ENCODE assay signal across 11 mouse cellular contexts in genomic region chr10:81472403-81473002, GRCm38 (mm10). TPM values are rescaled to one million over a fixed set of nuclear protein-coding genes. Genes with fewer than 3 reads are reported as not detected.
DNase-seq lines count a peak whose midpoint lies in the region; ATAC-seq and TF ChIP-seq lines count a peak whose summit lies in the region.
"Had no signal": no experiment of that assay in that cellular context is flagged by ENCODE, and none has a peak within 500 bp of the region (broad histone marks: within the 10 kb centered on the region; RNA-seq: fewer than 3 reads in every experiment).

No protein-coding gene starts in this region.

- H3K36me3 ChIP-seq in heart, embryonic 12.5 days: no peaks in the 10 kb centered on the region
- H3K36me3 ChIP-seq in heart, adult 2 months (ENCODE audit: control insufficient read depth, insufficient read depth, low read length): no peaks in the 10 kb centered on the region
- no peaks in the 10 kb centered on the region for H3K36me3 ChIP-seq in forebrain, embryonic 11.5 days (ENCODE audit: control insufficient read depth, insufficient read depth, low read length)
- peaks cover 35% of the 10 kb centered on the region for H3K36me3 ChIP-seq in neural tube, embryonic 15.5 days

- no peak overlapping the region for H3K27ac ChIP-seq in heart, embryonic 12.5 days (ENCODE audit: poor library complexity, severe bottlenecking)
- H3K27ac ChIP-seq in heart, adult 2 months: no peak overlapping the region
- peak overlapping the region; percentile 73 for H3K27ac ChIP-seq in forebrain, embryonic 11.5 days (ENCODE audit: low read depth, low read length)
- peak overlapping the region; percentile 85 for H3K27ac ChIP-seq in neural tube, embryonic 15.5 days (replicated peaks)

- no peak for TF ChIP-seq EP300 in heart, adult 2 months (IDR thresholded peaks at IDR 0.05; ENCODE audit: insufficient read depth, low read depth, low read length)

- H3K27me3 ChIP-seq in heart, embryonic 12.5 days (replicated peaks): peaks cover 100% of the 10 kb centered on the region
- peaks cover 7% of the 10 kb centered on the region for H3K27me3 ChIP-seq in heart, adult 2 months (ENCODE audit: control insufficient read depth, insufficient read depth, low read length)
- no peaks in the 10 kb centered on the region; the same call in 1 of the 2 replicates for H3K27me3 ChIP-seq in forebrain, embryonic 11.5 days (ENCODE audit: control insufficient read depth, insufficient read depth, low read length)
- peaks cover 3% of the 10 kb centered on the region; the same call in 1 of the 2 replicates for H3K27me3 ChIP-seq in neural tube, embryonic 15.5 days (replicated peaks)

- no peak overlapping the region for H3K4me3 ChIP-seq in heart, embryonic 12.5 days
- no peak overlapping the region for H3K4me3 ChIP-seq in heart, adult 2 months
- H3K4me3 ChIP-seq in forebrain, embryonic 11.5 days (ENCODE audit: low read depth, low read length): peak overlapping the region; percentile 37
- peak overlapping the region; percentile 41 for H3K4me3 ChIP-seq in neural tube, embryonic 15.5 days (replicated peaks)

- DNase-seq in heart, adult 2 months: no peak
- DNase-seq in forebrain, embryonic 11.5 days (ENCODE audit: low spot score): no peak
- DNase-seq in cerebellum, adult 9-11 months: no peak
- no peak for DNase-seq in lung, postnatal 25 days (ENCODE audit: low spot score)
- DNase-seq in heart, postnatal 10 days: no peak
- DNase-seq: gastrocnemius, postnatal 10 days; kidney, postnatal 14 days had no signal

- no peak for TF ChIP-seq CTCF in heart, adult 2 months (IDR thresholded peaks at IDR 0.05)

- WGBS in heart, embryonic 12.5 days: 4% methylated on average over 18 of the region's 18 CpGs
- WGBS in heart, adult 2 months: 9% methylated on average over 18 of the region's 18 CpGs
- 5% methylated on average over 18 of the region's 18 CpGs for WGBS in forebrain, embryonic 11.5 days
- WGBS in neural tube, embryonic 15.5 days: 1% methylated on average over 17 of the region's 18 CpGs

- intact Hi-C loops in heart, adult 2 months (cut with DNase I): no loop called here
- intact Hi-C loops in heart, postnatal 10 days (cut with DNase I): no loop called here

- ATAC-seq in heart, embryonic 12.5 days (ENCODE audit: insufficient number of reproducible peaks, low FRiP score): 0 out of 2 replicates have a peak, but pooled peaks have one; percentile 8
- peak; percentile 60 for ATAC-seq in forebrain, embryonic 11.5 days (replicated peaks; ENCODE audit: low FRiP score)
- ATAC-seq in inflammation-experienced regulatory T-cells, adult 6 months: peak; percentile 36
- peak; percentile 48 for ATAC-seq in neural tube, embryonic 15.5 days (ENCODE audit: low FRiP score)
- ATAC-seq: Patski had no signal

- H3K79me2 ChIP-seq in heart, adult 2 months (replicated peaks; ENCODE audit: control insufficient read depth, insufficient read depth, low read length): no peaks in the 10 kb centered on the region

- no peaks in the 10 kb centered on the region for H3K4me1 ChIP-seq in heart, embryonic 12.5 days (replicated peaks)
- H3K4me1 ChIP-seq in heart, adult 2 months (ENCODE audit: control insufficient read depth, insufficient read depth, low read length): no peaks in the 10 kb centered on the region
- H3K4me1 ChIP-seq in forebrain, embryonic 11.5 days (replicated peaks; ENCODE audit: control insufficient read depth, insufficient read depth, low read length): peaks cover 6% of the 10 kb centered on the region; the same call in 1 of the 2 replicates
- H3K4me1 ChIP-seq in neural tube, embryonic 15.5 days: peaks cover 46% of the 10 kb centered on the region

- no peak overlapping the region for H3K4me2 ChIP-seq in heart, embryonic 12.5 days
- peak overlapping the region; percentile 84 for H3K4me2 ChIP-seq in forebrain, embryonic 11.5 days (ENCODE audit: low read depth, low read length, severe bottlenecking)
- H3K4me2 ChIP-seq in neural tube, embryonic 15.5 days: peak overlapping the region; percentile 75

- TF ChIP-seq POLR2A in heart, adult 2 months (IDR thresholded peaks at IDR 0.05; ENCODE audit: insufficient read depth, low read depth, low read length): no peak

- H3K9me3 ChIP-seq in heart, embryonic 12.5 days (replicated peaks): no peaks in the 10 kb centered on the region
- H3K9me3 ChIP-seq in forebrain, embryonic 11.5 days (ENCODE audit: control insufficient read depth, low read length): no peaks in the 10 kb centered on the region
- no peaks in the 10 kb centered on the region for H3K9me3 ChIP-seq in neural tube, embryonic 15.5 days (replicated peaks)

- no peak overlapping the region for H3K9ac ChIP-seq in heart, embryonic 12.5 days
- H3K9ac ChIP-seq in heart, adult 2 months (ENCODE audit: low read depth, low read length): no peak overlapping the region
- peak overlapping the region; percentile 57 for H3K9ac ChIP-seq in forebrain, embryonic 11.5 days (ENCODE audit: low read length)
- H3K9ac ChIP-seq in neural tube, embryonic 15.5 days (replicated peaks): peak overlapping the region; percentile 57

RNA-seq across cellular contexts. Expression of gene Celf5, which starts 10.0 kb away (rescaled TPM):
- polyA plus RNA-seq in heart, embryonic 12.5 days (2016; fragmentation: Nextera tagmentation; extraction: Ambion mirVana): 0.19 and 0.28 TPM in 2 replicates
- total RNA-seq in heart, adult 2 months (2021): under 1 TPM in 1 of 2 experiments, not detected in 1; 0.16 TPM
- 0.39 and 0.73 TPM in 2 replicates for polyA plus RNA-seq in heart, adult 2 months (2012; rRNA removed)
- polyA plus RNA-seq in forebrain, embryonic 11.5 days (2014; fragmentation: Nextera tagmentation; extraction: Ambion mirVana): 9.7 and 19.6 TPM in 2 replicates
- 1 to 10 TPM; 1.1 to 1.4 (median 1.2) TPM for polyA plus RNA-seq in inflammation-experienced regulatory T-cells, adult 6 months (2017; shearing (Covaris generic))
- polyA plus RNA-seq in neural tube, embryonic 15.5 days (2015; fragmentation: Nextera tagmentation; extraction: Ambion mirVana): 54.8 and 62.5 TPM in 2 replicates
- total RNA-seq in heart, postnatal 10 days (2021): under 1 TPM; 0.32 to 0.48 TPM

RNA-seq across cellular contexts. Expression of gene Nfic, which starts 17.1 kb away (rescaled TPM):
- polyA plus RNA-seq in heart, embryonic 12.5 days (2016; fragmentation: Nextera tagmentation; extraction: Ambion mirVana): 39.3 and 40.7 TPM in 2 replicates
- 100 to 1,000 TPM in 1 of 2 experiments, 10 to 100 TPM in 1; 94.2 to 104 TPM for total RNA-seq in heart, adult 2 months (2021)
- 59.9 and 80.1 TPM in 2 replicates for polyA plus RNA-seq in heart, adult 2 months (2012; rRNA removed)
- polyA plus RNA-seq in forebrain, embryonic 11.5 days (2014; fragmentation: Nextera tagmentation; extraction: Ambion mirVana): 10.5 and 10.8 TPM in 2 replicates
- 10 to 100 TPM; 13.8 to 17.2 (median 15.0) TPM for polyA plus RNA-seq in inflammation-experienced regulatory T-cells, adult 6 months (2017; shearing (Covaris generic))
- polyA plus RNA-seq in neural tube, embryonic 15.5 days (2015; fragmentation: Nextera tagmentation; extraction: Ambion mirVana): 35.0 and 35.8 TPM in 2 replicates
- 100 to 1,000 TPM; 139 to 163 TPM for total RNA-seq in heart, postnatal 10 days (2021)

RNA-seq across cellular contexts. Expression of gene Ncln, which starts 23.7 kb away (rescaled TPM):
- 54.9 and 60.2 TPM in 2 replicates for polyA plus RNA-seq in heart, embryonic 12.5 days (2016; fragmentation: Nextera tagmentation; extraction: Ambion mirVana)
- 10 to 100 TPM; 68.6 to 74.2 TPM for total RNA-seq in heart, adult 2 months (2021)
- polyA plus RNA-seq in heart, adult 2 months (2012; rRNA removed): 107 and 116 TPM in 2 replicates
- 71.8 and 72.3 TPM in 2 replicates for polyA plus RNA-seq in forebrain, embryonic 11.5 days (2014; fragmentation: Nextera tagmentation; extraction: Ambion mirVana)
- polyA plus RNA-seq in inflammation-experienced regulatory T-cells, adult 6 months (2017; shearing (Covaris generic)): 10 to 100 TPM; 34.3 to 41.1 (median 36.9) TPM
- polyA plus RNA-seq in neural tube, embryonic 15.5 days (2015; fragmentation: Nextera tagmentation; extraction: Ambion mirVana): 68.5 and 70.3 TPM in 2 replicates
- total RNA-seq in heart, postnatal 10 days (2021): 10 to 100 TPM; 64.0 to 65.0 TPM

RNA-seq across cellular contexts. Expression of gene S1pr4, which starts 27.4 kb away (rescaled TPM):
- polyA plus RNA-seq in heart, embryonic 12.5 days (2016; fragmentation: Nextera tagmentation; extraction: Ambion mirVana): 0.42 and 0.52 TPM in 2 replicates
- total RNA-seq in heart, adult 2 months (2021): 1 to 10 TPM in 1 of 2 experiments, under 1 TPM in 1; 0.81 to 1.1 TPM
- polyA plus RNA-seq in heart, adult 2 months (2012; rRNA removed): 2.0 and 3.1 TPM in 2 replicates
- 0.36 and 0.68 TPM in 2 replicates for polyA plus RNA-seq in forebrain, embryonic 11.5 days (2014; fragmentation: Nextera tagmentation; extraction: Ambion mirVana)
- polyA plus RNA-seq in inflammation-experienced regulatory T-cells, adult 6 months (2017; shearing (Covaris generic)): 10 to 100 TPM; 49.1 to 93.2 (median 50.3) TPM
- polyA plus RNA-seq in neural tube, embryonic 15.5 days (2015; fragmentation: Nextera tagmentation; extraction: Ambion mirVana): 0.69 and 2.1 TPM in 2 replicates
- total RNA-seq in heart, postnatal 10 days (2021): under 1 TPM; 0.86 to 0.87 TPM

RNA-seq across cellular contexts. Expression of gene Gna15, which starts 51.5 kb away (rescaled TPM):
- 1.9 and 2.3 TPM in 2 replicates for polyA plus RNA-seq in heart, embryonic 12.5 days (2016; fragmentation: Nextera tagmentation; extraction: Ambion mirVana)
- 1 to 10 TPM; 1.1 to 1.5 TPM for total RNA-seq in heart, adult 2 months (2021)
- polyA plus RNA-seq in heart, adult 2 months (2012; rRNA removed): 1.1 and 1.2 TPM in 2 replicates
- 0.45 and 0.68 TPM in 2 replicates for polyA plus RNA-seq in forebrain, embryonic 11.5 days (2014; fragmentation: Nextera tagmentation; extraction: Ambion mirVana)
- 100 to 1,000 TPM in 1 of 3 experiments, 10 to 100 TPM in 2; 23.1 to 102 (median 24.3) TPM for polyA plus RNA-seq in inflammation-experienced regulatory T-cells, adult 6 months (2017; shearing (Covaris generic))
- polyA plus RNA-seq in neural tube, embryonic 15.5 days (2015; fragmentation: Nextera tagmentation; extraction: Ambion mirVana): 1.7 and 2.6 TPM in 2 replicates
- total RNA-seq in heart, postnatal 10 days (2021): under 1 TPM; 0.60 to 0.74 TPM
- polyA plus RNA-seq: Patski had no signal

Comparison
In these comparisons a context has a peak if more than half of its experiments do, and no peak if none do; other contexts are left out.
1. ATAC-seq: peak in every context shown above with its lines; median percentile 60 in forebrain, embryonic 11.5 days; 48 in neural tube, embryonic 15.5 days; 36 in inflammation-experienced regulatory T-cells, adult 6 months; 8 in heart, embryonic 12.5 days.
2. H3K27ac ChIP-seq: peak in forebrain, embryonic 11.5 days (single experiment) and neural tube, embryonic 15.5 days (single experiment); none in heart, embryonic 12.5 days (single experiment) and heart, adult 2 months (single experiment).
3. H3K4me3 ChIP-seq: peak in forebrain, embryonic 11.5 days (single experiment) and neural tube, embryonic 15.5 days (single experiment); none in heart, embryonic 12.5 days (single experiment) and heart, adult 2 months (single experiment).
4. H3K9ac ChIP-seq: peak in forebrain, embryonic 11.5 days (single experiment) and neural tube, embryonic 15.5 days (single experiment); none in heart, embryonic 12.5 days (single experiment) and heart, adult 2 months (single experiment).